In genomic region chr6:122293121-122293520, GRCm38 (mm10) we compare ENCODE assay signal across 21 mouse cellular contexts. TPM values are rescaled to one million over a fixed set of nuclear protein-coding genes. Genes with fewer than 3 reads are reported as not detected.
"Had no signal": no experiment of that assay in that cellular context is flagged by ENCODE, and none has a peak within 500 bp of the region (broad histone marks: within the 10 kb centered on the region; RNA-seq: fewer than 3 reads in every experiment).

No protein-coding gene starts in this region.

- H3K4me3 ChIP-seq: liver, embryonic 15.5 days; lung, embryonic 15.5 days; megakaryocyte, embryonic 14.5 days; midbrain, embryonic 13.5 days; midbrain, embryonic 15.5 days; neural tube, embryonic 12.5 days; stomach, embryonic 15.5 days had no signal

- H3K9me3 ChIP-seq: liver, embryonic 15.5 days; lung, embryonic 15.5 days; megakaryocyte, embryonic 14.5 days; midbrain, embryonic 13.5 days; midbrain, embryonic 15.5 days; neural tube, embryonic 12.5 days; stomach, embryonic 15.5 days had no signal

- H3K9ac ChIP-seq: liver, embryonic 15.5 days; liver, postnatal 0 days; lung, embryonic 15.5 days; midbrain, embryonic 13.5 days; midbrain, embryonic 15.5 days; neural tube, embryonic 12.5 days; stomach, embryonic 15.5 days had no signal

- H3K27ac ChIP-seq: liver, embryonic 15.5 days; lung, embryonic 15.5 days; macrophage; midbrain, embryonic 13.5 days; midbrain, embryonic 15.5 days; neural tube, embryonic 12.5 days; stomach, embryonic 15.5 days; stomach, postnatal 0 days had no signal

- ATAC-seq: liver, postnatal 0 days; lung, postnatal 0 days; midbrain, embryonic 13.5 days; midbrain, embryonic 15.5 days had no signal

- H3K4me2 ChIP-seq: liver, embryonic 15.5 days; lung, embryonic 15.5 days; midbrain, embryonic 11.5 days; midbrain, embryonic 13.5 days; midbrain, embryonic 15.5 days; neural tube, embryonic 12.5 days; stomach, embryonic 15.5 days had no signal

- H3K36me3 ChIP-seq: liver, embryonic 15.5 days; lung, embryonic 15.5 days; midbrain, embryonic 13.5 days; midbrain, embryonic 15.5 days; neural tube, embryonic 12.5 days; stomach, embryonic 15.5 days had no signal

- H3K4me1 ChIP-seq: lung, embryonic 15.5 days; stomach, embryonic 15.5 days had no signal

- DNase-seq: liver, postnatal 0 days; lung, adult 2 months; lung, postnatal 14 days; lung, postnatal 36 days; right cerebral cortex, postnatal 14 days; thymus, adult 2 months; thymus, postnatal 25 days; thymus, postnatal 4 days had no signal

- H3K27me3 ChIP-seq: liver, embryonic 15.5 days; lung, embryonic 15.5 days; megakaryocyte, embryonic 14.5 days; midbrain, embryonic 13.5 days; midbrain, embryonic 15.5 days; neural tube, embryonic 12.5 days; stomach, embryonic 15.5 days had no signal

RNA-seq across cellular contexts. Expression of gene Klrg1, which starts 10.4 kb away (rescaled TPM):
- total RNA-seq: megakaryocyte progenitor cell, adult 5-6 weeks; neutrophil, adult 5-6 weeks had no signal
- polyA plus RNA-seq: liver, embryonic 15.5 days; liver, postnatal 0 days; lung, embryonic 15.5 days; lung, postnatal 0 days; macrophage; stomach, embryonic 15.5 days had no signal
